Mouse (Mus musculus) bone marrow macrophage, adult 2 months (primary cell): ENCODE measurements at regions not wholly inside any gene's neighbourhood (a gene's known extent, or its start where the extent isn't known, plus 50 kb on each side); places are given as distances from the start of the nearest gene placed in this dataset.

Experiments used
- CTCF ChIP-seq: IDR thresholded peaks from 2 replicates; pipeline ENCODE4 v1.5.1; 2012; ENCODE audit warnings: low read depth, mild to moderate bottlenecking, low read length, moderate library complexity
- POLR2A ChIP-seq: IDR thresholded peaks from 2 replicates; pipeline ENCODE4 v1.6.1; 2012; ENCODE audit warnings: mild to moderate bottlenecking, low read depth, low read length, borderline replicate concordance

GRCm38 (mm10) chr11:112154712-112155319 is 627.2 kb upstream of the Sox9 start:
- no peak for TF ChIP-seq POLR2A
- no peak for TF ChIP-seq CTCF
